Comparison of ENCODE assay signal across 22 mouse cellular contexts in the genomic region with DNA sequence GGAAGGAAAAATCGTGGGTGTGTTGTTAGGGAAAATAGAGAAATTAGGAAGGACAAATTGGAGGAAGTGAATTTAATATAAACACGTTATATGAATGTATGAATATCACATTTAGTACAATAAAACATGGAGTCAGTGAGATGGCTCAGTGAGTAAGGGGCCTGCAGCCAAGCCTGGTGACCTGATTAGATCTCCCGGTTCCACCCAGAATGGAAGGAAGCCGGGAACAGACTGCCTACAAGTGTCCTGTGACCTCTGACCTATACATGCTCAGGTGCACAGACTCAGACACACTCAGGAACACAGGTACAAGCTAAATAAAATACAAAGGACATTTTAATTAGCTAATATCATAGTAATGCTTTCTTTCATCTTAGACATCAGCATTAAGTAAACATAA.
"Had no signal": no experiment of that assay in that cellular context is flagged by ENCODE, and none has a peak within 500 bp of the region (broad histone marks: within the 10 kb centered on the region; RNA-seq: fewer than 3 reads in every experiment).

No protein-coding gene starts in this region.

- H3K27me3 ChIP-seq: heart, embryonic 12.5 days; heart, embryonic 13.5 days; heart, embryonic 15.5 days; hindbrain, embryonic 12.5 days; hindbrain, embryonic 13.5 days; hindbrain, embryonic 15.5 days; intestine, embryonic 15.5 days; kidney, embryonic 15.5 days had no signal

- H3K9ac ChIP-seq: heart, embryonic 12.5 days; heart, embryonic 13.5 days; heart, embryonic 15.5 days; hindbrain, embryonic 12.5 days; hindbrain, embryonic 13.5 days; hindbrain, embryonic 14.5 days; hindbrain, embryonic 15.5 days; intestine, embryonic 15.5 days; kidney, embryonic 15.5 days had no signal

- H3K27ac ChIP-seq: heart, embryonic 13.5 days; heart, embryonic 15.5 days; hindbrain, embryonic 10.5 days; hindbrain, embryonic 12.5 days; hindbrain, embryonic 13.5 days; hindbrain, embryonic 14.5 days; hindbrain, embryonic 15.5 days; hindbrain, postnatal 0 days; intestine, embryonic 15.5 days; kidney, embryonic 15.5 days; kidney, postnatal 0 days; layer of hippocampus, adult 2 months; left cerebral cortex, adult 2 months had no signal

- H3K9me3 ChIP-seq: heart, embryonic 12.5 days; heart, embryonic 13.5 days; heart, embryonic 15.5 days; hindbrain, embryonic 10.5 days; hindbrain, embryonic 12.5 days; hindbrain, embryonic 13.5 days; hindbrain, embryonic 15.5 days; intestine, embryonic 15.5 days; kidney, embryonic 15.5 days had no signal

- DNase-seq: heart, postnatal 10 days; heart, postnatal 14 days; heart, postnatal 36 days; heart, postnatal 4 days; kidney, adult 18-20 months; kidney, postnatal 10 days; layer of hippocampus, adult 9-11 months; layer of hippocampus, postnatal 36 days had no signal

- H3K36me3 ChIP-seq: heart, embryonic 12.5 days; heart, embryonic 13.5 days; heart, embryonic 15.5 days; hindbrain, embryonic 10.5 days; hindbrain, embryonic 12.5 days; hindbrain, embryonic 13.5 days; hindbrain, embryonic 15.5 days; intestine, embryonic 15.5 days; kidney, embryonic 15.5 days had no signal

- H3K4me1 ChIP-seq: heart, embryonic 12.5 days; heart, embryonic 13.5 days; heart, embryonic 15.5 days; hindbrain, embryonic 10.5 days; hindbrain, embryonic 12.5 days; hindbrain, embryonic 13.5 days; hindbrain, embryonic 15.5 days; intestine, embryonic 15.5 days; kidney, embryonic 15.5 days had no signal

- H3K4me3 ChIP-seq: heart, embryonic 12.5 days; heart, embryonic 13.5 days; heart, embryonic 15.5 days; hindbrain, embryonic 10.5 days; hindbrain, embryonic 12.5 days; hindbrain, embryonic 13.5 days; hindbrain, embryonic 15.5 days; intestine, embryonic 15.5 days; kidney, embryonic 15.5 days; layer of hippocampus, adult 2 months; left cerebral cortex, adult 2 months had no signal
